Mouse (Mus musculus): ENCODE data around the gene Med7. TPM values are rescaled to one million over a fixed set of nuclear protein-coding genes. Genes with fewer than 3 reads are reported as not detected.

Gene Med7
- polyA plus RNA-seq, 1 experiment from 2014 or later: 59.8 TPM

DNA sequence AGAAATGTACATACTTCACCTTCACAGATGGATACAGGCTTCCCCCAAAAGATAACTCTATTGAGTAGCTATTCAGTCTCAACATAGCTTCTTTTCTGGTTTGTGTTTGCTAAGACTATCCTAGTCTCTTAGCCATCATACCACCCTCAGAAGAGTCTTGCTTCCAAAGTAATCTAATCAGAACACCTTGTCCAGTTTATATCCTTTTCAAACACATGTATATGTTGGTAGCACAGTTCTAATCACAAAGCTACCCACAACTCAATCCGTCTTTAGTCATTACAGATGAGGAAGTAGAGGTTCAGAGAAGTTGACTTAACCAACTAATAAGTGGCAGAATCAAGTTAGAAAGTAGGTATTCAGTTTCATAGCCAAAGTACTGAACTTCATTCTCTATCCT, 5.0 kb downstream of the Med7 start:
- 95% methylated on average over 1 of the region's 1 CpGs for WGBS
- peaks cover 9% of the 10 kb centered on the region for H3K4me1 ChIP-seq (ENCODE audit: control insufficient read depth, insufficient read depth, low read depth, low read length)

DNA sequence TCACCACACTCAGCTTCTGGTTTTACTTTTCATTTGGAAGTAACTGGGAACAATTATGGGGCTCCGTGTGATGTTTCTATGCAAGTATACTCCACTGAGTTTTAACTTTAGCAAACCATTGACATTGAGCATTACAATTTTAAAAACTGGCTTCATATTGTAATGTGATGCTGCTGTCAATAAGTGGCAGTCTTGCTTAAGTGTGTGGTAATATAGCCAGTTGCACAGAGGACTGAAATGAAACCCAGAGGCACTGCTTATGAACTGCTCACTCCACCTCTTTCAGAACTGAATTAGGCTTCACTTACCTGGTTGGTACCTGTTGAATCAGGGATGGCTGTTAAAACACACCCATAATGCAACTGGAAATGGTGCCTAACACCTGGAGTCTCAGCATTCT, 6.4 kb downstream of the Med7 start:
- 93% methylated on average over 1 of the region's 1 CpGs for WGBS

More for the DNA sequence above, 5.0 kb downstream of the Med7 start:
- Histone ChIP-seq H3K27ac (ENCODE audit: low read depth, low read length) (no peak overlapping the region), H3K4me3 (ENCODE audit: low read length) (no peak overlapping the region), H3K36me3 (ENCODE audit: control insufficient read depth, insufficient read depth, low read length) (peaks cover 11% of the 10 kb centered on the region), H3K27me3 (replicated peaks; ENCODE audit: control insufficient read depth, insufficient read depth, low read length) (no peaks in the 10 kb centered on the region), H3K4me2 (ENCODE audit: low read length) (no peak overlapping the region), H3K9me3 (ENCODE audit: control insufficient read depth, low read length) (no peaks in the 10 kb centered on the region), H3K9ac (ENCODE audit: low read depth, low read length) (no peak overlapping the region)
- no peak for ATAC-seq

DNA sequence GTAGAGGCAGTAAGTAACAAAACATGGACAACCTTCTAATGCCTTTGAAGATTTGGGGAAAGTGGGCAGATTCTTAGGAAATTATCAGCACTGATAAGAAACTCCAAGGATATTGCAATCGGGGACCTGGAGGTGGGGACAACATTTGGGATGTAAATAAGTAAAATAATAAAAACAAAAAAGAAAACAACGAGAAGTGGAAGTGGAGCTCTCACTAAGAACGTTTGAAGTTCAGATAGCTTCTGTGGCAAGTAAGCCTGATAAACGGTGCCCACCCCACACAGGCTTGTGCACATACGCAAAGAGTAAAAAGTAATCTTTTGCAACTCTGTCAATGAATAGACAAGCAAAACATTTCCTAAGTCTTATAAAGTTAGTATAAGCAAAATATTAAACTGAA, 7.3 kb downstream of the Med7 start:
- Histone ChIP-seq H3K4me3 (ENCODE audit: low read length) (no peak overlapping the region), H3K36me3 (ENCODE audit: control insufficient read depth, insufficient read depth, low read length) (peaks cover 11% of the 10 kb centered on the region), H3K9me3 (ENCODE audit: control insufficient read depth, low read length) (no peaks in the 10 kb centered on the region), H3K27ac (ENCODE audit: low read depth, low read length) (no peak overlapping the region), H3K4me1 (ENCODE audit: control insufficient read depth, insufficient read depth, low read depth, low read length) (peaks cover under 1% of the 10 kb centered on the region; the same call in 1 of the 2 replicates), H3K27me3 (replicated peaks; ENCODE audit: control insufficient read depth, insufficient read depth, low read length) (no peaks in the 10 kb centered on the region), H3K4me2 (ENCODE audit: low read length) (no peak overlapping the region), H3K9ac (ENCODE audit: low read depth, low read length) (no peak overlapping the region)
- 93% methylated on average over 5 of the region's 5 CpGs for WGBS
- no peak for ATAC-seq

More for the DNA sequence above, 6.4 kb downstream of the Med7 start:
- H3K4me2 ChIP-seq (ENCODE audit: low read length): no peak overlapping the region
- no peaks in the 10 kb centered on the region for H3K9me3 ChIP-seq (ENCODE audit: control insufficient read depth, low read length)
- ATAC-seq: no peak
- no peaks in the 10 kb centered on the region for H3K27me3 ChIP-seq (replicated peaks; ENCODE audit: control insufficient read depth, insufficient read depth, low read length)
- H3K4me3 ChIP-seq (ENCODE audit: low read length): no peak overlapping the region
- no peak overlapping the region for H3K27ac ChIP-seq (ENCODE audit: low read depth, low read length)
- no peak overlapping the region for H3K9ac ChIP-seq (ENCODE audit: low read depth, low read length)
- peaks cover 11% of the 10 kb centered on the region for H3K36me3 ChIP-seq (ENCODE audit: control insufficient read depth, insufficient read depth, low read length)
- H3K4me1 ChIP-seq (ENCODE audit: control insufficient read depth, insufficient read depth, low read depth, low read length): peaks cover 5% of the 10 kb centered on the region; the same call in 1 of the 2 replicates

DNA sequence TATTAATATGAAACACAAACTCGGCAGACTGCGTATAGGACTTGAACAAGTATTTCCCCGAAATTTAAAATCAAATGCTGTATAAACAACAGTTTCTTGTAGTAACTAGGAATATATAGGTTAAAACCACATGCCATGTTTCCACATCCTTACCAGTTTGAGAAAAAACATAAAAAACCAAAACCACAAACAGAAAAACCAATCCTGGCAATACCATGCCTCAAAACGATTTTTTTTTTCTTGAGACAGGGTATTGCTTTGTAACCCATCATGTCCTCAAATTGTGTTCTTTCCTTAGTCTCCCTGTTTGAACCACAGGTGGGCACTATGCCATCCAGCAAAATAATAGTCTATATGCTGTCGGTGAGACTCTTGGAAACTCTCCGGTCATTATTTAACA, 9.4 kb downstream of the Med7 start:
- Histone ChIP-seq H3K4me1 (ENCODE audit: control insufficient read depth, insufficient read depth, low read depth, low read length) (no peaks in the 10 kb centered on the region), H3K4me3 (ENCODE audit: low read length) (no peak overlapping the region), H3K36me3 (ENCODE audit: control insufficient read depth, insufficient read depth, low read length) (peaks cover 4% of the 10 kb centered on the region; the same call in 1 of the 2 replicates), H3K27me3 (replicated peaks; ENCODE audit: control insufficient read depth, insufficient read depth, low read length) (no peaks in the 10 kb centered on the region), H3K27ac (ENCODE audit: low read depth, low read length) (no peak overlapping the region), H3K9me3 (ENCODE audit: control insufficient read depth, low read length) (no peaks in the 10 kb centered on the region), H3K4me2 (ENCODE audit: low read length) (no peak overlapping the region), H3K9ac (ENCODE audit: low read depth, low read length) (no peak overlapping the region)
- 91% methylated on average over 6 of the region's 6 CpGs for WGBS
- ATAC-seq: no peak

GRCm38 (mm10) chr11:46447644-46448484, 11.1 kb downstream of the Med7 start:
- no peaks in the 10 kb centered on the region for H3K27me3 ChIP-seq (replicated peaks; ENCODE audit: control insufficient read depth, insufficient read depth, low read length)
- no peak for ATAC-seq
- 78% methylated on average over 13 of the region's 13 CpGs for WGBS
- H3K9ac ChIP-seq (ENCODE audit: low read depth, low read length): no peak overlapping the region
- no peak overlapping the region for H3K27ac ChIP-seq (ENCODE audit: low read depth, low read length)
- H3K4me2 ChIP-seq (ENCODE audit: low read length): no peak overlapping the region
- H3K4me1 ChIP-seq (ENCODE audit: control insufficient read depth, insufficient read depth, low read depth, low read length): no peaks in the 10 kb centered on the region
- H3K9me3 ChIP-seq (ENCODE audit: control insufficient read depth, low read length): no peaks in the 10 kb centered on the region
- no peak overlapping the region for H3K4me3 ChIP-seq (ENCODE audit: low read length)
- H3K36me3 ChIP-seq (ENCODE audit: control insufficient read depth, insufficient read depth, low read length): no peaks in the 10 kb centered on the region

DNA sequence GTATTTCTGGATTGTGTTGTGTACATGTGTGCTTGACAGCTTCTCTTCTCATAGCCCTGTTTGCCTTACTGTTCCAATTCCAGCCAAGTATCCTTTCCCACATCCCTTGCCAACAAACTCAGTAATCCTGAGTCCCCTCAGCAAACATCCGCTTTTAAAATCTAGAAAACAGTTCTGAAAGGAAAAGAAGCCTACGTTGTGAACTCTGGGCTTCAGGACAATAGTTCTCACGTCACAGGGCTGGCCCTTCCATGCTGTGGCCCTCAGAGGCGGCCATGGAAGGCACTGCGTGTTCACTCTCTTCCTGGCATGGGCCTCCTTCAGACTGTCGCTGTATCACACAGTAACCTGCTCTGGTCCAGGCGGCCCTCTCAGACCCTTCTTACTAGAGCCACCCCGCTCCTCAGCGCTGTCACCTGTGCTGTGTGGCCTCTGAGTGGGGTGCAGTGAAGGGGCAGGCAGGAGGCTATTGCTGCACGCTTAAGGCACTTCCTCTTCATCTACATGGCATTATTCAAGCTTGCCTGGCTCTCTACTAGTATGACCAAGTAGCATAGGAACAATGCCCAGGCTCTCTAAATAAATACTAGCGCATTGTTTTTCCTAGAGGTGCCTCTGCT, 12.8 kb downstream of the Med7 start:
- WGBS: 84% methylated on average over 11 of the region's 11 CpGs
- no peaks in the 10 kb centered on the region for H3K9me3 ChIP-seq (ENCODE audit: control insufficient read depth, low read length)
- no peaks in the 10 kb centered on the region for H3K27me3 ChIP-seq (replicated peaks; ENCODE audit: control insufficient read depth, insufficient read depth, low read length)
- no peak overlapping the region for H3K9ac ChIP-seq (ENCODE audit: low read depth, low read length)
- H3K4me1 ChIP-seq (ENCODE audit: control insufficient read depth, insufficient read depth, low read depth, low read length): no peaks in the 10 kb centered on the region
- ATAC-seq: no peak
- H3K36me3 ChIP-seq (ENCODE audit: control insufficient read depth, insufficient read depth, low read length): no peaks in the 10 kb centered on the region
- H3K27ac ChIP-seq (ENCODE audit: low read depth, low read length): no peak overlapping the region
- H3K4me2 ChIP-seq (ENCODE audit: low read length): no peak overlapping the region
- no peak overlapping the region for H3K4me3 ChIP-seq (ENCODE audit: low read length)

DNA sequence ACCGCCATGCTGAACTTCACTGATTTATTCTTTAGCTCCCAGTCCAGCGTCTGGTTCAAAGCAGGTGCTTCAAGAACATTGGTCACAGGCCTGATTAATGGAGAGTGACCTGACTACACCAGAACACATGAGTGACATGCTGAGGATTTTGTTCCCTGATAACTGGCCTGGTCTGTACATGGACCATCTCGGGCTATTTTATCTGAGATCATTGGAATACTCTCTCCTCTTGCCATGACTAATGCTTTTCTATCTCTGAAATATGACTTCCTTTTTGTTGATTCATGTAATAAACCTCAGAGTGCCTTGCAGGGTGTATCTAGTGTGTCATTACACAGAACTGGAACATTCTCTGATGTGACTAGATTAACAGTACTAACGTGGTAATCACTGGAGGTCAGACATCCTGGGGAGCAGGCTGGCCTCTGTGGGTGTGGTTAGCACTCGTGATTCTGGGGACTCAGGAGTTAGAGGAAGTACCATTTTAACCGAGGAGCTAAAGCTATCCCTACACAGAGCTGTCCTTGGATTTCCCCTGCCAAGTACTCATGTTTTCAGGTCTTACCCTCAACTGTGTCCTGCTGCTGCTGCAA, 17.8 kb downstream of the Med7 start, which contains the start of gene Havcr2:
Gene Havcr2, plus strand, starts transcription at position 483 of the 593 bp plus-strand sequence.
- H3K36me3 ChIP-seq (ENCODE audit: control insufficient read depth, insufficient read depth, low read length): no peaks in the 10 kb centered on the region
- no peak within 1 kb of the TSS for H3K27ac ChIP-seq (ENCODE audit: low read depth, low read length)
- no peak within 1 kb of the TSS for H3K9ac ChIP-seq (ENCODE audit: low read depth, low read length)
- H3K4me3 ChIP-seq (ENCODE audit: low read length): no peak within 1 kb of the TSS
- 78% methylated on average over 6 of the region's 6 CpGs for WGBS
- no peaks in the 10 kb centered on the region for H3K9me3 ChIP-seq (ENCODE audit: control insufficient read depth, low read length)
- no peaks in the 10 kb centered on the region for H3K27me3 ChIP-seq (replicated peaks; ENCODE audit: control insufficient read depth, insufficient read depth, low read length)
- H3K4me1 ChIP-seq (ENCODE audit: control insufficient read depth, insufficient read depth, low read depth, low read length): no peaks in the 10 kb centered on the region
- H3K4me2 ChIP-seq (ENCODE audit: low read length): no peak within 1 kb of the TSS
- no peak for ATAC-seq

DNA sequence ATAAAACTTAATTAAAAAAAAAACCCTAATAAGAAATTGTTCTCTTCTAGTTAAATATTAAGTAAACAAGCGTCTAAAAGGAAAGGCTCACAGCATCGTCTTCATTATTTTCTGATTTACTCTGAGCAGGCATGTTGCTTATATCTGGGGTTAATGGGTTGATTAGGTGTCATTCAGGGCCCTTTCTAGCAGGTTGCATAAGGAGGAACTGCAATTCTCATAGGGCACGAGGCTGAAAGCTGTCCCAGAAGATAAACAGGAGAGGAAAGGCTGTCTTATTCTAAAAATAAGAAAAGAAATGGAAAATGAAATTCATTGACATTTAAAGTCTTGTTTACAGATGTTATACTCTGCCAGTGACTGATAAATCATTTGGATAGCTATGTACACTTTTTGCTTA, 23.2 kb downstream of the Med7 start:
- no peak overlapping the region for H3K9ac ChIP-seq (ENCODE audit: low read depth, low read length)
- no peaks in the 10 kb centered on the region for H3K27me3 ChIP-seq (replicated peaks; ENCODE audit: control insufficient read depth, insufficient read depth, low read length)
- H3K36me3 ChIP-seq (ENCODE audit: control insufficient read depth, insufficient read depth, low read length): no peaks in the 10 kb centered on the region
- H3K27ac ChIP-seq (ENCODE audit: low read depth, low read length): no peak overlapping the region
- H3K9me3 ChIP-seq (ENCODE audit: control insufficient read depth, low read length): no peaks in the 10 kb centered on the region
- no peak overlapping the region for H3K4me3 ChIP-seq (ENCODE audit: low read length)
- 89% methylated on average over 3 of the region's 3 CpGs for WGBS
- no peaks in the 10 kb centered on the region for H3K4me1 ChIP-seq (ENCODE audit: control insufficient read depth, insufficient read depth, low read depth, low read length)
- no peak overlapping the region for H3K4me2 ChIP-seq (ENCODE audit: low read length)
- ATAC-seq: no peak

DNA sequence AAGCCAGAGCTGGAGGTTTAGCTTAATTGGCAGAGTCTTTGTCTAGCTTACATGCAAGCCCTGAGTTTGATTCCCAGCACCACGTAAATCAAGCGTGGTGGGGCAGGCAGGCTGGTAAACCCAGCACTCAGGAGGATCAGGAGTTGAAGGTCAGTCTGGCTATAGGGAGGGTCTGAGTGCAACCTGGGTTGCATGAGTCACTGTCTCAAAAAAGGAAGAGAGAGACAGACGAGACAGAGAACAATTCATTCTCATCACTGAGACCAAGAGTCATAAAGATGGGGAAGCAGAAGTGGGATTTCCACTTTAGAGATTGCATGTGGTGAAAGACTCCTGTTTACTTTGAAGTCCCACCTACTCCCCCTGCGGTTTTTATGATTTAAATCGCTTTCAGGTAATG, 24.6 kb downstream of the Med7 start:
- Histone ChIP-seq H3K27me3 (replicated peaks; ENCODE audit: control insufficient read depth, insufficient read depth, low read length) (no peaks in the 10 kb centered on the region), H3K4me2 (ENCODE audit: low read length) (no peak overlapping the region), H3K27ac (ENCODE audit: low read depth, low read length) (no peak overlapping the region), H3K9ac (ENCODE audit: low read depth, low read length) (no peak overlapping the region), H3K9me3 (ENCODE audit: control insufficient read depth, low read length) (no peaks in the 10 kb centered on the region), H3K4me1 (ENCODE audit: control insufficient read depth, insufficient read depth, low read depth, low read length) (no peaks in the 10 kb centered on the region), H3K36me3 (ENCODE audit: control insufficient read depth, insufficient read depth, low read length) (no peaks in the 10 kb centered on the region), H3K4me3 (ENCODE audit: low read length) (no peak overlapping the region)
- WGBS: 79% methylated on average over 5 of the region's 5 CpGs
- ATAC-seq: no peak

Measured in hindbrain, embryonic 16.5 days (tissue).